Mouse (Mus musculus) liver, embryonic 11.5 days (tissue): ENCODE results near the gene Hs6st2. TPM values are rescaled to one million over a fixed set of nuclear protein-coding genes. Genes with fewer than 3 reads are reported as not detected.

ENCODE experiments used
- ATAC-seq: fragments of 200-750 bp; cut with Nextera tagmentation; replicated peaks from 2 replicates; pipeline ENCODE4 v1.8.0; 2017; ENCODE audit warnings: moderate number of reproducible peaks, mild to moderate bottlenecking, moderate TSS enrichment, moderate library complexity; ENCODE audit not compliant: low FRiP score
- DNase-seq: peaks from one replicate; pipeline ENCODE4 v3.0.0-alpha.2; 2017; ENCODE audit warnings: low spot score
- H3K27ac ChIP-seq: fragments of 300-500 bp; sonication (generic); 2 replicates; pipeline ENCODE4 v1.5.1; 2014; ENCODE audit warnings: mild to moderate bottlenecking, low read depth, low read length, control low read depth
- H3K27me3 ChIP-seq: fragments of 300-500 bp; sonication (generic); replicated peaks from 2 replicates; pipeline ENCODE4 v1.6.1; 2014; ENCODE audit warnings: low read length, mixed read lengths; ENCODE audit not compliant: control insufficient read depth, insufficient read depth
- H3K36me3 ChIP-seq: fragments of 300-500 bp; sonication (generic); 2 replicates; pipeline ENCODE4 v1.6.1; 2014; ENCODE audit warnings: mild to moderate bottlenecking, low read length, moderate library complexity, mixed read lengths; ENCODE audit not compliant: control insufficient read depth, insufficient read depth
- H3K4me1 ChIP-seq: fragments of 300-500 bp; sonication (generic); replicated peaks from 2 replicates; pipeline ENCODE4 v1.6.1; 2014; ENCODE audit warnings: low read length, mixed read lengths; ENCODE audit not compliant: control insufficient read depth, insufficient read depth
- H3K4me2 ChIP-seq: fragments of 300-500 bp; sonication (generic); 2 replicates; pipeline ENCODE4 v1.6.1; 2014; ENCODE audit warnings: mild to moderate bottlenecking, control low read depth, moderate library complexity
- H3K4me3 ChIP-seq: fragments of 300-500 bp; sonication (generic); 2 replicates; pipeline ENCODE4 v1.5.1; 2014; ENCODE audit warnings: low read depth, low read length, control low read depth
- H3K9ac ChIP-seq: fragments of 300-500 bp; sonication (generic); 2 replicates; pipeline ENCODE4 v1.6.1; 2014; ENCODE audit warnings: low read depth, low read length, control low read depth
- H3K9me3 ChIP-seq: fragments of 300-500 bp; sonication (generic); 2 replicates; pipeline ENCODE4 v1.6.1; 2016; ENCODE audit warnings: low read length, inconsistent platforms, mixed read lengths; ENCODE audit not compliant: control insufficient read depth
- WGBS: fragments of 180-500 bp; shearing (Covaris S2); extraction: QIAGEN DNeasy Blood & Tissue Kit; methylation state at CpG from one replicate; pipeline ENCODE4 v1.1.7; 2014; 5-methylcytosine and 5-hydroxymethylcytosine counted together
- polyA plus RNA-seq: library from polyadenylated mRNA; unstranded; fragments of >200 nt; fragmentation: Nextera tagmentation; extraction: Ambion mirVana; gene quantifications from 2 replicates; pipeline ENCODE4 v1.2.1, GENCODE M21; 2014

The Hs6st2 gene
- polyA plus RNA-seq, 1 experiment from 2014 or later = 6.7 TPM

DNA sequence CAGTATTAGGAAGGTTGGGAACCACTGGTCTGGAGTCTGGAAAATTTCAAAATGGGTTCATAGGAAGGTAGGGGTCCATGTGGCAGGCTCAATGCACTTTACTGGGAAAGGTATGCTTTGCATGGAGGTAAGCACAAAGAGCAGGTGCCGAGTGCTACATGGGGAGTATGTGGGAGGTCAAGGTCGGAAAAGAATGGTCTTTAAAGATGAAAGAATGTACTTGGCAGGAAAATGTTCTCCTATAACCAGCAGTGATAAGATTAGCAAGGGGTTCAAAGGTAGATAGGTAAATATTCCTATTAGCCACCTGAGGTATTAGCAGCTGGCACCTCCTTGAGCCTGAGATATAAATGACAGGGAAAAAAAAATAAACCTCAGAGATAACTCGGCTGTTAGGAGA lies 338.1 kb downstream of the Hs6st2 start:
- H3K4me2 ChIP-seq = no peak overlapping the region
- H3K4me1 ChIP-seq = no peaks in the 10 kb centered on the region
- H3K27ac ChIP-seq = no peak overlapping the region
- 67% methylated on average over 3 of the region's 3 CpGs for WGBS
- ATAC-seq = no peak
- H3K9ac ChIP-seq = no peak overlapping the region
- H3K9me3 ChIP-seq = no peaks in the 10 kb centered on the region
- no peak for DNase-seq
- no peaks in the 10 kb centered on the region for H3K36me3 ChIP-seq
- no peak overlapping the region for H3K4me3 ChIP-seq
- no peaks in the 10 kb centered on the region for H3K27me3 ChIP-seq

Other genes with a start within 250 kb of the Hs6st2 start
- gene Usp26, start 119.4 kb upstream of the Hs6st2 start, polyA plus RNA-seq = not detected in 2 replicates